Mouse (Mus musculus) embryo, embryonic 9.5 days (tissue): ENCODE data around the gene Cep350.
"Not testable (repeated sequence)": the region's sequence is repeated elsewhere in the genome, so short reads cannot be mapped to it uniquely, and the experiment has no call there.

Experiments used
- DNase-seq: peaks from one replicate; pipeline ENCODE4 v3.0.0-alpha.2; 2017; ENCODE audit errors: extremely low spot score

Cep350 gene

DNA sequence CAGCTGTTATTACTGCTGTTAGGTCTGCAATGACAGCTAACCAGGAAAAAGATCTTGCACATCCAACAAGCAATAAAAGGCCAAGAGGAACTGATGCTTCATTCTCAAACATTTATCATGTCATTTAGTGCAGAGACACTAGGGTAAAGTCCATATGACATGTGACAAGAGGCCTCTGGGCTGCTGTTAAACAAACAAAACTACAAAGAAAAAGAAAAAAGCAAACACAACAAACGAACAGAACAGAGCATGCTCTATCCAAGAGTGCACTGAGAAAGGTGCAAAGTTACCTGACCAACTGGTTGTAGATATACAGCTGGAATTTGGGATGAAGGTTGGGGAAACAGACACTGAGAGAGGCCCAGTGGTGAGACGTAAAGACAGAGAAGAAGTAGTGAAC lies 86.2 kb downstream of the Cep350 start:
- no peak for DNase-seq

DNA sequence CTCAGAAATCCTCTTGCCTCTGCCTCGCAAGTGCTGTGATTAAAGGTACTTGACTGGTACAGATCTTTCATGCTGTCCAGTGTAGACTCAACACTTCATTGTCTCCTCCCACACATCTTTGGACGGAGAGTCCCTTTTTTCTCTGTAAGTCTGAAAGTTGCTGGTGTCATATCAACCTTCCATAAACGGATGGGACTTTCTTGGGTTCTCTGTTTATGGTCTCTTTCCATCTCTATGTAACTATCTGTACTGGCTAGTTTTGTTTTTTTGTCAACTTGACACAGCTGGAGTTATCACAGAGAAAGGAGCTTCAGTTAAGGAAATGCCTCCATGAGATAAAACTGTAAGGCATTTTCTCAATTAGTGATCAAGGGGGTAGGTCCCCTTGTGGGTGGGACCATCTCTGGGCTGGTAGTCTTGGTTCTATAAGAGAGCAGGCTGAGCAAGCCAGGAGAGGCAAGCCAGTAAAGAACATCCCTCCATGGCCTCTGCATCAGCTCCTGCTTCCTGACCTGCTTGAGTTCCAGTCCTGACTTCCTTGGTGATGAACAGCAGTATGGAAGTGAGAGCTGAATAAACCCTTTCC lies 90.3 kb downstream of the Cep350 start:
- not testable (repeated sequence) for DNase-seq

DNA sequence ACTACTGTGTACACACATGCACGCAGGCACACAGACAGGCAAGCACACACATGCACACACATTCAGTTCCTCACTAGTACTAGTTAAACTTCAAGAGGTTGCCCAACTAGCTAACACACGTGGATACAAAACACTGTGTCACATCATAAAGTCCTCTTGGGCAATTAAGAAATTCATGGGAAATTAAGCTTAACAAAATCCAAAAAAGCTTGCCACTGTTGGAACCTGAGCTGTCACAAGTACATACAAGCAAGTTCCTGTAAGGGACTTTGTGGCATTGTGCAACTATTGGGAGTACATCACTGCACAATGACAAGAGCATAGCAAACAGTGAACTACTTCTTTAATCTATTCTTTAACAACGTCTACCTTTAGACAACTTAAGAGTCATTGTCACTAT lies 93.5 kb downstream of the Cep350 start:
- DNase-seq: no peak

DNA sequence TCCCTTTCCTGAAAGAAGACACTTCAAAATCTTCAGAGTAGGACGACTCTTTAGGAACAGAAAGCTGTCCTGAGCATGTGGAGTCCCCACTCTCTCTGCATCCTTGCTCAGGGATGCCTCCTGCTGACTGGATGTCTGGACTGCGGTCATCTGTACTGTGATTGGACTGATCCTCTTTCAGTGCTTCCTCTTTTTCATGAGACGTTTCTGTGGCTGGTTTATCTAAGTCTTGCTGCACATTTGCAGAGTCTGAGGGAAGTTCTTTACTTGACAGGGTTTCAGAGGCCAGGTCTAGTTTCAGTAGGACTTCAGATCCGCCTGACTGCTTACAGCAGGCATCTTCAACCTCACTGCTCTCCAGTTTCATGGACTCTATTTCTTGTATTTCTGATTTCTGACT lies 110.1 kb downstream of the Cep350 start:
- DNase-seq: no peak

DNA sequence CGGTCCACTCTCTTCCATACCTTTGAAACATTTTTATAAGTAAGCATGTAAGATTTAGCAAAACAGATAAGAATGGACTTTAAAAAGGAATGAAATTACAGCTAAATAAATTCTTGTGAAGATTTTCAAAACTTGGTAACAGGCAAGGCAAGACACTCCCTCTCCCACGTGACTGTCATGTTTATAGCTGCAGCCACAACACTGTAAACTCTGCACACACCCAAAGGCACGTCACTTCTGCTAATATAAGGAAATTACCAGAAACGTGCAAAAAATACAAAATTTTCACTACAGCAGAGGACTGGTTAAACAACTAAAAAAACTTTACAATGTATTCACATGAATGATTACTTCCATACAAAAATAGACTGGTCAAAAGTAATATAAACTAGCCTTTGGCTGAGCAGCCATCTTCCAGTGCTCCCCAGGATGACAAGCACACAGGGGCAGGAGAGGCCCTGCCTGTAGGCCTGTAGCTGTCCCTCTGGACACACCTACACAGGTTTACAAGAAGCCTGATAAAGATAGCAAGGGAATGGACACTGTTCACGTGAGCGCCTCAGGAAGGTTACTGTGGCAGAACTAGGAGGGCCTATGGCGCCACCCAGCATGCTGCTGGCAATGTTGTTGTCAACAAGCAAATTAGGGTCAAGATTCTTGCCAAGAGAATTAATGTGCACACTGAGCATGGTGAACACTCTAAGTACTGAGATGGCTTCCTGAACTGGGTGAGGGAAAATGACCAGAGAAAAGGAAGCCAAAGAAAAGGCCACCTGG lies 117.9 kb downstream of the Cep350 start:
- no peak for DNase-seq

DNA sequence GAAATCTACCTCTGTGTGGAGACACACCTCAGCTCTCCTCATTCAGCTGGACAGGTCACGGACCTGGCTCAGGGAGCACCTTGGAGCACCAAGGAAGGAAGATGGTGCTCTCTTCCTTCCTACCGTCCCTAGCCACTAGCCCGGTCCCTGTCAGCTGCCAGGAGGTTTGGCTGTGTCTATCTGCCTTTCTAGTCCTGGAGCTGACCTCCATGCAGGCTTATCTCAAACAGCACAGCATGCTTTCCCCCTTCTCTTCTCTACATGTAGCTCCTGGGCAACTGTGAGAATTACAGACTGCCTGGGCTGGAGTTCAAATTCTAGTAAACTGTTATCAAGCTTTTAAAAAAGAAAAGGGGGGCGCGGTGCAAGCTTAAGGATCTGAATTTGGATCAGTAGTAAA lies 120.0 kb downstream of the Cep350 start:
- DNase-seq: no peak

DNA sequence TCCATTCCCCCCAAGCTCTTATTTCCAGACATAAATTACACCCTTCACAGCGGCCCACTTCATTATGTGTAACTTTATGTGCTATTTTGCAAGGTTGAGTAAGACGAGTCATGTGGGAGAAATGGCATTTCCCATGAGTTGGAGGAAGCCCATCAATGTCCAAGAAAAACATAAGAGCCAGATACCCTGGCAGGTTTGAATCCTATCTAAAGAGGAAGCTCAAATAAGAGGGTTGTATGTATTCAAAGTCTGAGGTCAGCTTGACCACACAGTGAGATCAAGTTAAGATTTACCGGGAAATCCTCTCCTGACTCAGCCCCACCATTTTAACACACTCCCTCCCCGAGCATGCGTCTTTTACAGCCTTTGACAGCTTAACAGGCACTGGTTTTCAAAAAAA lies 128.8 kb downstream of the Cep350 start:
- DNase-seq: no peak

DNA sequence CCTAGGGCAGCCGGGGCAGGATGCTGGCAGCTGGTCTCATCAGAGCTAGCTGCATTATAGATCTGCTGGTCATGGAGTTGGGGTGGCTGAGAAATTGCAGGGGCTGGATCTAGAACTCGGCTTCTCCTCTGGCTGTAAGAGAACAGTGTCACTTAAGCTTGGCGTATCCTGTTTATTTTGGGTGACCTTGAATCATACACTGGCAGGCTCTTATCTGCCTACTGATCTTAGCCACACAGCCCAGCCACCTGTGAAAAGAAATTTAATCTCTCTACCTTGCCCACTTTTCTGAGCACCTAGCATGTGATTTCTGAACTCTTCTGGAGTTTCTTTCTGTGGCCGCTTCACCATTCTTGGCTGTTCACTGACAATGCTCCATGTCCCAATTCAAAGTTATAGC lies 129.5 kb downstream of the Cep350 start:
- no peak for DNase-seq

DNA sequence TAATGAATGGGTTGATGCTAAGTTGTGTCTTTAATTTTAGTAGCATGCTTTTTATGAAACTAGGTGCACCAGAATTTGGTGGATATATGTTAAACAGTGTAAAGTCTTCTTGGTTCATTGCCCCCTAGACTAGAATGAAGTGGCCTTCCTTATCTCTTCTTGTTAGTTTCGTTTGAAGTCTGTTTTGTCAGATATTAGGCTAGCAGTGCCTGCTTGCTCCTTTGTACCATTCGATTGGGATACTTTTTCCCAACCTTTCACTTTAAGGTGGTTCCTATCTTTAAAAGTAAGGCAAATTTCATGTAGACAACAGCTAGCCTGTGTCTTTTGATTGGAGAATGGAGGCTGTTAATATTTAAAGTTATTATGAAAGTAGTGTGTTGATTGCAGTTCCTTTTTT lies 137.4 kb downstream of the Cep350 start:
- no peak for DNase-seq

DNA sequence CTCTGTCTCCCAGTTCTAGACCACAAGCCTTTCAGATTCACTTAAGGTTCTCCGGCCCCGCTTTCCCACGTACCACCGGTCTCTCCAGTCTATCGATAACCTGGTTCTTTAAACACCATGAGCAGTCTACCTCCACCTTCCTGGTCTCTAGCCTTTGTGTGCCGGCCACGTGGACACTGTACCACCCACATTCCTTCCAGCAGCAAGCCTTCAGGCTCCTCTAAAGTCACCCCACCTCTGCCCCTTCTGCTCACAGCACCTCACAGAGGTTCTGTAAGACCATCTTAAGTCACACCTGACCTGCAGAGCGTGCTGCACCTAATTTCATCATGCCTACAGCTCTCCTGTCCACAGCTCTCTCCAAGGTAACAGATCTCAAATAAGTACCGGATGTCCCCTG lies 139.4 kb downstream of the Cep350 start:
- no peak for DNase-seq

DNA sequence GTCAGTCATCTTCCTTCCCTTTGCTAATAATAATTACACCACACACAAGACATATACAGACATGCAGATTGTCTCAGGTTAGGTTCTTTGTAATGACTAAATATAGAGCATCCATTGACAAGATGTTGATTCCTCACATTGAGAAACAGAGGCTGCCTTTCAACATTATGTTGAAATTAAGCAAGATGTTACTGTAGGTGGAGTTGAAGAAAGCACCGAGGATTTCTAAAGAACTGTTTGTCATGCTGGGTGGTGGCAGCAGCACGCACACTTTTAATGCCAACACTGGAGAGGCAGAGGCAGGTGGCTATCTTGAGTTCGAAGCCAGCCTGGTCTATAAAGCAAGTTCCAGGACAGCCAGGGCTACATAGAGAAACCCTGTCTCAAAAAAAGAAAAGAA lies 141.1 kb downstream of the Cep350 start:
- no peak for DNase-seq

DNA sequence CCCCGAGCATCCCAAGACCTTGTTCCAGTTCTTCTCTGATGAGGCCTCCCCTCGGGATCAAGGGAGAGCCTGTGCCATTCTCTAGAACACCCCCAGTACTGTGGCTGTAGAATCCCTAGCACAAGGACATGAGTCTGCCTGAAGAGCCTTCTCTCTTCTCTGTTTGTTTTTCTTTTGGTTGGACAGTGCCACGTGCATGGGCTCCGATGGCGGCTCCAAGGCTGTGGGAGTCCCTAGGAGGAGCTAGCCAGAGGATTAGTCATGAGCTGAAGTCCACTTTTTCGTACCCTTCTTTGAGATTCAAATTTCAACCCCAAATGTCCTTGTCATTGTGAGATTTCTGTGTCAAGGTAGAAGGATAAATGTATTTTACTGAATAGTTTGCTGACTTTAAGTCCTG lies 142.2 kb downstream of the Cep350 start:
- no peak for DNase-seq

DNA sequence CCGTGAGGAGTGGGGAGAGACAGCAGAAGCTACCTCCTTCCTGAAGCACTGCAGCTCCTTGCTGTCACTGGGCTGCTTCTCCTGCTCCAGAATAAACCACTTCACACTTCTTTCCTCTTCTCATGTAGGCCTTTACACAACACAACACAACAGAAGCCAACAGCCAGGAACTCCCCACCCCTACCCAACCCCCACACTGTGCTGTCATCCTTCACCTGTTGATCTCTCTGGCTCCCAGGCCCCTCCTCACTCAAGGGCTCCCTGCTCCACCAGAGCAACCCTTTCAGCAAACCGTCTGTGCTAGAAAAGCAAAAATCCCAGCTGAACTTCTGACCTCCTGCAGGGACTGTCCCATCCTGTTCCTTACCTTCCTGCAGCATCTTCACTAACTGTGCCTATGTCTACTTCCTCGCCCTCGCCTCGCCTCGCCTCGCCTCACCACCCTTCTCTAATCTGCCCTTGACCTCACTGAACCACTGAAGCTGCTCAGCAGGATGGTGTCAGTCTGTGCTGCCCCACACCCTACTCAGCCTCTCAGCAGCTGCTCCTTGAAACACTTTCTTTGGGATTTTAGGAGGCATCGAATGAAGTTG lies 145.3 kb downstream of the Cep350 start:
- DNase-seq: no peak

DNA sequence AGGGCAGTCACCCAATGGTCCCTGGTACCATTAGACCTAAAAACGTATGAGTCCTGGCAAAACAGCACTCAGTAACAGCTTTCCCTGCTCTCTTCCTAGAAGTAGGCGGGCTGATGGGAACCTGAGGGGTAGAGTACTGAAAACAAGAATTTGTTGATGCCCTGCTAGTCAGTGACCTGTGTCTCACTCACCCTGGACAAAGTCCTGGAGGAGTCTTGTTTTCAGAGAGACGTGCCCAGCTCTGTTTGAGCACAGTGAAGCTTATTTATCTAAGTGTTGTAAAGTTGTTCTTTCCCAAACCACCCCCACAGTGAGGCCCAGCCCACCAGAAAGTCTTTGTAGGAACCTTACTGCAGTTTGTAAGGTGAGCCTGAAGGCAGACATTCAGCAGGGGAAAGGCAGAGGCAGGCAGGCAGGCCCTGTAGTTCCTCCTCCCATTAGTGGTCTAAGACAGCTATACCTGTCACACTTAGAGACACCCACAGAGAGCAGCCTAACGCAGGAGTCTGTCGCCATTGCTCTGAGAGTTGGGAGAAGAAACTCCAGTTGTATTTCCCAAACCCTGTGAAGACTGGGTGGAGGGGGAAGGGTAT lies 146.2 kb downstream of the Cep350 start:
- DNase-seq: no peak

DNA sequence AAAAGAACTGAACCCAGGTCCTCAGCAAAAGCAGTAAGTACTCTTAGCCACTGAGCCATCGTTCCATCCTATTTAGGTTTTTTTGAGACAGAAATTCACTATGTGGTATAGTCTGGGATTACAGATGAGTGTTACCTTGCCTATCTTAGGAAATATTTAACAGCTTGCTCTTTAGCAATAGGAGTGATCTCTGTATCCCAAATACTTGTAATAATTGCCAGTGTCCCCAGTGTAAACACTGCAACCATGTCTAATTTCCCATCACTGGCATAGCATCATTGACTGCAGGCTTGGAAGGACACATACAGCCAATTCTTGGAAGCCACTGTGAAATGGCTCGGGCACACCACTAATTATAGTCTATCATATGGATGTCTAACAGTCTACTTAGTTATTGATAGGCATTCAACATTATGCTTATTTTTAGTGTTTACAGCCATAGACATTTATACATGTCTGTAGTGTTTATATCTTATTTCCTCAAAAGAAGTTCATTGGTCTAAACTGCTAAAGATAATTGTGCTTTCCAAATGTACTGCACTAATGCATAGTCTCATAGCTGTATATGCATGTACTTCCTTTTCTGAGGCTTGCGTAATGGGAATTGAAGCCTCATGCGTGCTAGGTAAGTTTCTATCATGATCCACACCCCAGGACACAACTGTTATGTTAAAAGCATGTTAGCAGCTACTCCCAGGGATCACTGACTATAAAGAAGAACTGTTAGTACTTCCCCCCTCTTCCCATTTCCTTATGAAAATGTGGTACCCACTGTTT lies 146.9 kb downstream of the Cep350 start:
- DNase-seq: no peak

DNA sequence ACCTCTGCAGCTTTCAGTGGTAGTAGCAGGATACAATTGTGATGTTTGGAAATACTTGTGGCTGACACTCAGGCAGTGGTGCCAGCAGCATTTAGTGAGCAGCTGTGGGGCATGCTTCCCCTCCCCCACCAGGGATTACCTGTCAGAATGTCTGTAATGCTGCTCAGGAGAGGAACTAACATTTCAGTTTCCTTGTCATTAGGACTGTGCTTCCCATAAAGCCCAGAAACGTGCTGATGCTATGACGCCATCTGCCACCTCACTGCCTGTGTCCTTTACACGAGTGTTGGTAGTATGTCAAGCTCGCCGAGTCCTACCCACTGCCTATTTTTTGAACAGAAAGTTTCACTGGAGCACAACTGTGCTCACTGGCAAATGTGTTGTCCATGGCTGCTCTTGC lies 152.4 kb downstream of the Cep350 start:
- no peak for DNase-seq

DNA sequence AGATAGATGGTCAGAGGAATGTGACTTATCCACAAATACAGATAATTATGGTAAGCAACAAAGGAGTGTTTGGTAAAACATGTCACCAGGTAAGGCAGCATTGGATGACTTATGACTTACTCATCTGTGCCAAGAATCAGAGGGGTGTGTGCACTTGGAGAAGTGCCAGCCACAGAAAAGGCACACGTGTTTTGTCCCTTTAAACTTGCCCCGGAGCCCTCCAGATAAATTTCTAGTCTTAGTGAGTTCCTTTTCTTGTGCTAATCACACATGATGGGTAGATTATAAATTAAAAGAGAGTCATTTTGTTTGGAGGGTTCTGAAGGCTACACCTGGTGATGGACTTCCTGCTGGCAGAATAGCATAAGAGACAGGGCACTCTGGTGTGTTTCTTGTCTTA lies 156.9 kb downstream of the Cep350 start:
- DNase-seq: no peak

DNA sequence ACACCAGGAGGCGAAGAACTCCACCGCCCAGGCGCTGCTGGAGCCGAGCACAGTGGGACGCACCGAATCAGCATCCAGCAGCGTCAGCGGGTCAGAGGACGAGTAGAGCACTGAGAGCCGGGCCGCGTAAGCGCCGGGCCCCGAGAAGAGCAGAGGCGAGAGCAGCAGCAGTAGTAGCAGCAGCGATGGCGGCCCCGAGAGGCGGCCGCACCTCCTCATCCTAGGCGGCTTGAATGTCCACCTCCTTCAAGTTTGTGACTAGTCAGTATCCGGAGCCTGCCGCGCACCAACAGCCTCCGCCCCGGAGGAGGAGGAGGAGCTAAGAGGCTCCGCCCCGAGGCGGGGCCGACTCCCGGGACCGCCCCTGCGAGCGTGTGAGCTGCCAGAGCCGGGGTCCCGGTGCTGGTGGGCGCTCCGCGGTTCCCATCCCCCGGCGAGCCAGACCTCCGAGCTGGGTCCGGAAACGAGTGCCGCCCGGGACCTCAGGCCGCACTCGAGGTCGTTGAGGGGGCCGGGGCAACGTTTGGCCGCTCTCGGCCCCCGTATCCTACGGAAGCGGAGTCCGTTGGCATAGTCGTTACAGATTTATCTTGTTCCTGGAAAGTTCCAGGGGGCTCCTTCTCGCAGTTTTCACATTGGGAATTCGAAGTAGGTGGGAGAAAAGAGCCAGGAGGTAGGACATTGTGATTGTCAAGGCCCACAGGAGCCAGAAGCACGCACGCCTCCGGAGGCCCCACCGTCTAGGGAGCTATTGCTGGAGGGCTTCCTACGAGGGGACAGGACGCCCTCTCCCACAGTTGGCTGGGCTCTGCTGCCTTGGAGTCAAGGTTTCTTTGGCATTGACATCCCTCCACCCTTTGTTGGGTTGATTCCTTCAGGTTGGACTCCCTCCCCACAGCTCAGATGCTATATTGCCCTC lies 160.2 kb downstream of the Cep350 start, which contains the start of gene Qsox1:
Gene Qsox1, minus strand, starts transcription at position 309 of the 919 bp plus-strand sequence.
- DNase-seq: peak; percentile 93

DNA sequence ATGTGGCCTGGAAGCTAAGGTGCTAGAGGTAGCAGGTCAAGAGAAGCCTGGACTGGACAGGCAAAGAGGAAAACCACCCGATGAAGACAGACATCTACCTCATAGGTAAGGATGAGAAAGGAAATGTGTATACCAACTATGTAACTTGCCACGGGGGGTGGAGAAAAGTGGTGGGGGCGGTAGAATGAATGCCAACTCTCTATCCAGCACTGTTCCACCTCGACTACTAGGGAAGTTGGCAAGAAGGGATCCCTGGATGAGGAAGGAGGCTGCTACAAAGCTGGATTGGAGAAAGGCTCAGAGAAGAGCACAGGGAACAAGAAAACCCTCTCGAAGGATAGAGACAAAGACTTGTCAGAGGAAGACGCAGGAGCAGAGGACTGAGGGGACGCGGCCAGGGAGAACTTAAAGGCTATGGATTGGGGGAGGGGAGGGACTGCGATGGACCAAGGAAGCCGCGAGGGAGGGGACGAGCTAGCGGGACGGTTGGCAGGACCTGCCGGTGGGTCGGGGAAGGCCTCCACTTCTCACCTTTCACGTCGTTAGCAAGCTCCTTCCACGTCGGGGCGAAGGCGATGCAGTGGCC lies 161.0 kb downstream of the Cep350 start:
- DNase-seq: no peak

DNA sequence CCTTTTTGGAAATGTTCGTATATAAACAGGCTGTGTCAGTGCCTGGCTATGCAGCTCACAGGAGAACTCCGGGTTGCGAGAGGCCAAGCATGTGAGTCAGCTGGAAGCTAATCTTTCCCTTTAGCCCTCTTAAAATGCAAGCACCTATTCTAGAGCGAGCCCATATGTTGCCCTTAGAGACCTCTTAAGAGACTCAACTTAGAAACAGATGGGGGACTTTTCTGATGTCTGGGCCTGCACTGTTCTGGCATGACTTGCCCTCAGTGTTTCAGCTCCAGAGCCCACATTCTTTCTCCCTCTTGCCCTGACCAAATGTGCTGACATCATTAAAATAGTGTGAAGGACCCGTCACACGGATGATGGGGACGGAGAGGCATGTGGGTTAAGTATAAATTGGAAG lies 162.4 kb downstream of the Cep350 start:
- no peak for DNase-seq
